Mouse (Mus musculus) embryonic facial prominence, embryonic 12.5 days (tissue): ENCODE measurements around the gene Ppm1h. TPM values are rescaled to one million over a fixed set of nuclear protein-coding genes. Genes with fewer than 3 reads are reported as not detected.
A peak's percentile ranks its signal among the peaks of the same experiment; 100 is the strongest.

Experiments used
- ATAC-seq: fragments of 200-750 bp; cut with Nextera tagmentation; 2 replicates; pipeline ENCODE4 v1.8.0; 2017; ENCODE audit not compliant: insufficient number of reproducible peaks, insufficient read depth, low FRiP score, low TSS enrichment
- H3K27ac ChIP-seq: fragments of 300-500 bp; sonication (generic); 2 replicates; pipeline ENCODE4 v1.5.1; 2016; ENCODE audit warnings: mild to moderate bottlenecking
- H3K27me3 ChIP-seq: fragments of 300-500 bp; sonication (generic); 2 replicates; pipeline ENCODE4 v1.6.1; 2016; ENCODE audit warnings: mild to moderate bottlenecking, moderate library complexity
- H3K36me3 ChIP-seq: fragments of 300-500 bp; sonication (generic); 2 replicates; pipeline ENCODE4 v1.6.1; 2016; ENCODE audit warnings: mild to moderate bottlenecking
- H3K4me1 ChIP-seq: fragments of 300-500 bp; sonication (generic); 2 replicates; pipeline ENCODE4 v1.6.1; 2016
- H3K4me2 ChIP-seq: fragments of 300-500 bp; sonication (generic); replicated peaks from 2 replicates; pipeline ENCODE4 v1.6.1; 2016; ENCODE audit warnings: mild to moderate bottlenecking, moderate library complexity
- H3K4me3 ChIP-seq: fragments of 300-500 bp; sonication (generic); 2 replicates; pipeline ENCODE4 v1.5.1; 2016; ENCODE audit warnings: mild to moderate bottlenecking
- H3K9ac ChIP-seq: fragments of 300-500 bp; sonication (generic); 2 replicates; pipeline ENCODE4 v1.6.1; 2016; ENCODE audit warnings: mild to moderate bottlenecking, moderate library complexity
- H3K9me3 ChIP-seq: fragments of 300-500 bp; sonication (generic); 2 replicates; pipeline ENCODE4 v1.6.1; 2016; ENCODE audit warnings: mild to moderate bottlenecking, moderate library complexity
- WGBS: fragments of 180-500 bp; shearing (Covaris S2); methylation state at CpG from one replicate; pipeline ENCODE4 v1.1.7; 2016; 5-methylcytosine and 5-hydroxymethylcytosine counted together
- polyA plus RNA-seq: library from polyadenylated mRNA; unstranded; fragments of >200 nt; fragmentation: Nextera tagmentation; extraction: Ambion mirVana; gene quantifications from 2 replicates; pipeline ENCODE4 v1.2.1, GENCODE M21; 2016

Gene Ppm1h
- polyA plus RNA-seq, 1 experiment from 2014 or later, result 5.3 TPM

- no peak overlapping the region for H3K4me2 ChIP-seq
- H3K9me3 ChIP-seq, result no peaks in the 10 kb centered on the region
- H3K4me1 ChIP-seq, result 0 out of 2 replicates have a peak, but pooled peaks cover 6% of the 10 kb centered on the region
- no peak overlapping the region for H3K9ac ChIP-seq
- H3K36me3 ChIP-seq, result no peaks in the 10 kb centered on the region
- WGBS, result 82% methylated on average over 16 of the region's 16 CpGs
- H3K27ac ChIP-seq, result no peak overlapping the region
- H3K4me3 ChIP-seq, result no peak overlapping the region
- no peaks in the 10 kb centered on the region for H3K27me3 ChIP-seq
- ATAC-seq, result no peak; the same call in 1 of the 2 replicates
Measured at GRCm38 (mm10) chr10:122826696-122827331, 148.3 kb downstream of the Ppm1h start.

DNA sequence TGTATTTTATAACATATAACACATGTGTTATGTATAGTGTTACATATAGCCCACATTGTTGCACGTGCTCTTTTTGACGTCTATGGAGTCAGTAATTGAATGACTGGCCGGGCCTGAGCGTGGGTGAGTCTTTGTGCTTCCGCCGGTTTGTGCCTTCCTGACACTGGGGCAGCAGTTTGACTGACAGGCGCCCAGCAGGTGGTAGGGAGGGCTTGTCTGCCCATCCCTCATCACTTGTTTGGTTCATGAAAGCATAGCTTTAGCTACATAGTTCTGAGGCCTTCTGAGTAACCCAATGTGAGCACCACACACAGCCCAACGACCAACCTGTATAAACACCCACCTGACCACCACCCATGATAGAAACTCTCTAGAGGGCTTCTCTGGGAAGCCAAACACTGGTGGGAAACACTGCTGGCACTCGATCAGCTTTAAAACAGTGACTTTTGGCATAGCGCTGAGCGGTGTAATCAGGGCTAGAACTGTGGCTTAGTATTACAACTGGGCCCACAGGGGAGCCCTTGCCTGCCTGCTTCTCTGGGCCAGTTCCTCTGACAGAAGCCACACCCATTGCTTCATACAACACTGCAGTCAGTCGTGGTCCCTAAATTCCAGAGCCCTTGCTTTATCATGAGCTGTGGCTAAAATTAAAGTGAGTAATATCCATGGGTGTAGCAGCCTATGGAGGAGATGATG is 149.3 kb downstream of the Ppm1h start:
- no peaks in the 10 kb centered on the region for H3K9me3 ChIP-seq
- H3K9ac ChIP-seq, result no peak overlapping the region
- H3K4me2 ChIP-seq, result no peak overlapping the region
- H3K4me1 ChIP-seq, result 0 out of 2 replicates have a peak, but pooled peaks cover 6% of the 10 kb centered on the region
- ATAC-seq, result no peak
- no peaks in the 10 kb centered on the region for H3K36me3 ChIP-seq
- no peak overlapping the region for H3K27ac ChIP-seq
- no peak overlapping the region for H3K4me3 ChIP-seq
- 64% methylated on average over 12 of the region's 12 CpGs for WGBS
- H3K27me3 ChIP-seq, result no peaks in the 10 kb centered on the region

- WGBS, result 70% methylated on average over 3 of the region's 3 CpGs
- H3K27me3 ChIP-seq, result no peaks in the 10 kb centered on the region
- H3K36me3 ChIP-seq, result no peaks in the 10 kb centered on the region
- no peak overlapping the region for H3K9ac ChIP-seq
- no peak overlapping the region for H3K4me2 ChIP-seq
- no peaks in the 10 kb centered on the region for H3K9me3 ChIP-seq
- peak; percentile 35; the same call in 1 of the 2 replicates for ATAC-seq
- 0 out of 2 replicates have a peak, but pooled peaks cover 6% of the 10 kb centered on the region for H3K4me1 ChIP-seq
- no peak overlapping the region for H3K4me3 ChIP-seq
- no peak overlapping the region for H3K27ac ChIP-seq
Measured at GRCm38 (mm10) chr10:122829801-122830217, 151.2 kb downstream of the Ppm1h start.

GRCm38 (mm10) chr10:122830638-122831037 is 152.1 kb downstream of the Ppm1h start:
- Histone ChIP-seq H3K9ac (no peak overlapping the region), H3K9me3 (no peaks in the 10 kb centered on the region), H3K27me3 (no peaks in the 10 kb centered on the region), H3K4me1 (0 out of 2 replicates have a peak, but pooled peaks cover 6% of the 10 kb centered on the region), H3K36me3 (no peaks in the 10 kb centered on the region), H3K4me2 (no peak overlapping the region), H3K27ac (no peak overlapping the region), H3K4me3 (no peak overlapping the region)
- 86% methylated on average over 10 of the region's 10 CpGs for WGBS
- no peak for ATAC-seq

DNA sequence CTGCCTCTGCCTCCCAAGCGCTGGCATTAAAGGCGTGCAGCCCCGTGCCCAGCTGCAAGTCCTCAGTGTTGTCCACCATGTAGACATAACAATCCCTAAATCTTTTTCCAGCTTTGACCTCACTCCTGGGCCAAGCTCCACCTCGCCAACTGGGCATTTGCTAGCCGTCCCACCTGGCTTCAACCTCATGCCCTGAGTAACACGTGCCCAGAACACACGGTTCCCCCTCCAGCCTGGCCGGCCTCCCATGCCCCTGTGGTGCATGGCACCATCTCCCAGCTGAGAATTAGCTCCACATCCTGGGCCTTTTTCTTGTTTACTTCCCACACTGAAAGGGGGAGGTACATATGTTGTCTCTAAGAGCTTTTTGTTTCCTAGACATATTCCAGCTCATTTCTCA is 163.5 kb downstream of the Ppm1h start:
- H3K36me3 ChIP-seq, result no peaks in the 10 kb centered on the region
- no peak overlapping the region for H3K4me2 ChIP-seq
- WGBS, result 90% methylated on average over 8 of the region's 8 CpGs
- no peak overlapping the region for H3K27ac ChIP-seq
- no peak overlapping the region for H3K9ac ChIP-seq
- ATAC-seq, result no peak
- H3K27me3 ChIP-seq, result no peaks in the 10 kb centered on the region
- H3K9me3 ChIP-seq, result no peaks in the 10 kb centered on the region; the same call in 1 of the 2 replicates
- H3K4me3 ChIP-seq, result no peak overlapping the region
- H3K4me1 ChIP-seq, result 0 out of 2 replicates have a peak, but pooled peaks cover 3% of the 10 kb centered on the region

GRCm38 (mm10) chr10:122842961-122843360 is 164.4 kb downstream of the Ppm1h start:
- no peak overlapping the region for H3K9ac ChIP-seq
- ATAC-seq, result no peak
- H3K27me3 ChIP-seq, result no peaks in the 10 kb centered on the region
- H3K9me3 ChIP-seq, result no peaks in the 10 kb centered on the region; the same call in 1 of the 2 replicates
- no peak overlapping the region for H3K4me3 ChIP-seq
- H3K36me3 ChIP-seq, result no peaks in the 10 kb centered on the region
- H3K27ac ChIP-seq, result no peak overlapping the region
- H3K4me1 ChIP-seq, result peaks cover 10% of the 10 kb centered on the region; the same call in 1 of the 2 replicates
- no peak overlapping the region for H3K4me2 ChIP-seq
- WGBS, result 91% methylated on average over 8 of the region's 8 CpGs

- Histone ChIP-seq H3K9me3 (no peaks in the 10 kb centered on the region; the same call in 1 of the 2 replicates), H3K27me3 (no peaks in the 10 kb centered on the region), H3K4me2 (no peak overlapping the region), H3K4me1 (peaks cover 15% of the 10 kb centered on the region; the same call in 1 of the 2 replicates), H3K27ac (peak overlapping the region; percentile 55; the same call in 1 of the 2 replicates), H3K36me3 (no peaks in the 10 kb centered on the region), H3K9ac (no peak overlapping the region), H3K4me3 (no peak overlapping the region)
- 0 out of 2 replicates have a peak, but pooled peaks have one; percentile 57 for ATAC-seq
- 37% methylated on average over 7 of the region's 7 CpGs for WGBS
Measured at GRCm38 (mm10) chr10:122845471-122845870, 166.9 kb downstream of the Ppm1h start.

GRCm38 (mm10) chr10:122846476-122846875 is 167.9 kb downstream of the Ppm1h start:
- Histone ChIP-seq H3K9ac (no peak overlapping the region), H3K27ac (no peak overlapping the region), H3K36me3 (no peaks in the 10 kb centered on the region), H3K4me3 (no peak overlapping the region), H3K9me3 (no peaks in the 10 kb centered on the region; the same call in 1 of the 2 replicates), H3K4me2 (no peak overlapping the region), H3K27me3 (no peaks in the 10 kb centered on the region), H3K4me1 (peaks cover 15% of the 10 kb centered on the region; the same call in 1 of the 2 replicates)
- ATAC-seq, result no peak
- 100% methylated on average over 1 of the region's 1 CpGs for WGBS

DNA sequence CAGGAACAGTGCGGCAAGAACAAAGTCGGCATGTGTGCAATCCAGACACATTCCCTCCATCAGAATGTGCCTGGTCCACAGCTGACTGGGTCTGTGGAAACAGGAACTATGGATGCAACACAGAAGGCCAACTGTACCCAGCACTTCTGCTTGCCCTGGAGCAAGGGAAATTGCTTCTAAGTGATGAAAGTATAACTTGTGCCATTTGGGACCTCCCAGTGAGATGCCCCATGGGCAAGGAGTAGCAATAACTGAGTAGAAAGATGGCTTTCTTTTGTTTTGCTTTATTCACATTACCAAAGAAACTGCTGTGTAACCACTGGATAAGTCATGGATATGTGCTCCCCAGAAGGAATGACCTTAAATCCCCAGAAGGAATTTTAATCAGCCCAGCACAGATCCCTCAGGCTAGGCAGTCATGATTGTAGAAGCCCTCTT is 169.5 kb downstream of the Ppm1h start:
- Histone ChIP-seq H3K4me3 (no peak overlapping the region), H3K36me3 (no peaks in the 10 kb centered on the region), H3K4me1 (peaks cover 15% of the 10 kb centered on the region; the same call in 1 of the 2 replicates), H3K27me3 (no peaks in the 10 kb centered on the region), H3K9ac (no peak overlapping the region), H3K4me2 (no peak overlapping the region), H3K27ac (peak overlapping the region; percentile 9; the same call in 1 of the 2 replicates), H3K9me3 (no peaks in the 10 kb centered on the region; the same call in 1 of the 2 replicates)
- 49% methylated on average over 2 of the region's 2 CpGs for WGBS
- ATAC-seq, result 0 out of 2 replicates have a peak, but pooled peaks have one; percentile 62

GRCm38 (mm10) chr10:122851267-122852160 is 173.0 kb downstream of the Ppm1h start:
- peaks cover 23% of the 10 kb centered on the region; the same call in 1 of the 2 replicates for H3K4me1 ChIP-seq
- ATAC-seq, result no peak

GRCm38 (mm10) chr10:122854571-122854970 is 176.0 kb downstream of the Ppm1h start:
- no peak overlapping the region for H3K4me3 ChIP-seq
- H3K36me3 ChIP-seq, result no peaks in the 10 kb centered on the region
- H3K9me3 ChIP-seq, result no peaks in the 10 kb centered on the region
- H3K9ac ChIP-seq, result no peak overlapping the region
- no peak overlapping the region for H3K4me2 ChIP-seq
- ATAC-seq, result no peak
- 79% methylated on average over 6 of the region's 6 CpGs for WGBS
- no peak overlapping the region for H3K27ac ChIP-seq
- no peaks in the 10 kb centered on the region for H3K27me3 ChIP-seq
- peaks cover 15% of the 10 kb centered on the region; the same call in 1 of the 2 replicates for H3K4me1 ChIP-seq

More at GRCm38 (mm10) chr10:122851267-122852160, 173.0 kb downstream of the Ppm1h start:
- no peaks in the 10 kb centered on the region for H3K36me3 ChIP-seq
- no peak overlapping the region for H3K4me2 ChIP-seq
- no peaks in the 10 kb centered on the region for H3K27me3 ChIP-seq
- H3K4me3 ChIP-seq, result no peak overlapping the region
- no peak overlapping the region for H3K9ac ChIP-seq
- H3K27ac ChIP-seq, result no peak overlapping the region
- 90% methylated on average over 16 of the region's 16 CpGs for WGBS
- H3K9me3 ChIP-seq, result no peaks in the 10 kb centered on the region
